Mouse (Mus musculus) left cerebral cortex, adult 2 months (tissue): ENCODE measurements around the gene Tigar. TPM values are rescaled to one million over a fixed set of nuclear protein-coding genes. Genes with fewer than 3 reads are reported as not detected.

Experiments
- DNase-seq, 2 experiments: peaks; one replicate each; pipeline ENCODE4 v3.0.0; 2021 to 2022; ENCODE audit warnings: low spot score in 2 of 2, mixed read lengths in 1 of 2; ENCODE audit errors: extremely low spot score in 1 of 2
- H3K27ac ChIP-seq: fragments of 200-600 bp; 2 replicates; pipeline ENCODE4 v1.8.1; 2022
- H3K4me3 ChIP-seq: fragments of 200-600 bp; 2 replicates; pipeline ENCODE4 v1.8.1; 2022
- CTCF ChIP-seq: fragments of 200-600 bp; IDR thresholded peaks from 2 replicates; pipeline ENCODE4 v1.8.1; 2022; ENCODE audit warnings: antibody characterized with exemption, mild to moderate bottlenecking, moderate library complexity
- intact Hi-C: fragments of 180-260 bp; cut with DNase I; formaldehyde crosslinking; loops from one replicate; pipeline ENCODE4 v1.15.1; 2025
- long read RNA-seq, 2 experiments: library from polyadenylated mRNA; stranded (forward); transcript quantifications; one replicate each; pipeline ENCODE4 v2.0.0; 2021; ENCODE audit warnings: borderline mapping rate in 2 of 2
- total RNA-seq, 2 experiments: library from RNA; stranded (reverse); gene quantifications; 2 replicates each; pipeline ENCODE4 v1.2.3; 2021

Gene Tigar
- total RNA-seq: 10 to 100 TPM; 22.3 to 22.7 TPM
- long read RNA-seq, experiment 1, transcript Tigar-201 (6 exons, 3,651 nt): major isoform, 6 of 40 reads
- long read RNA-seq, experiment 1, partial matches to known transcripts: 0 of 40 reads
- long read RNA-seq, experiment 1, other reads (novel, unspliced or antisense): 34 of 40 reads
- long read RNA-seq, experiment 2, partial matches to known transcripts: 0 of 17 reads
- long read RNA-seq, experiment 2, other reads (novel, unspliced or antisense): 16 of 17 reads

DNA sequence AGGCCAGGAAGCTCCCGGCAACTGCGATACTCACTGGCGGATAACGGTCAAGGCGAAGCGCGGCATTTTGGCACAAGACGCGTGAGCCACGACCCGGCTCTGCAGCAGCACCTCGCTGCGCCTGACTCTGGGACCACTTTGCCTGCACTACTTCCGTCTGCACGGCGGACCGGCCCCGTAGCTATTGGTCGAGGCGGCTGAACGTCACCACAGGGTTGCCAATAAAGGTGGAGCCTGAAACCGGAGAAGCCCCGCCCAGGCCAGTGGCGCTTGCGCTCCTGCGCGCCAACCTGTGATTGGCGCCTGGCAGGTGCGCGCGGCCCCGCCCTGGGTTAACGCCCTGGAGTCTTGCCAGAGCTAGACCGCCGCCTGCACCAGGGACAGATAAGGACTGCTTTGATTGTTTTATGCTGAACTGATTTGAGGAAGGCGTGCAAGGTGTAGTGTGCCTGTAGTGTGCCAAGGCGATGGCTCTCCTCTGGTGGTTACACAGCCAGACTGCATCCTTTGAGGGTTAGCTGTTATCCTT is at the start of gene Tigar:
Gene Tigar, minus strand, starts transcription at position 156 of the 529 bp plus-strand sequence.
- Histone ChIP-seq H3K27ac (peak within 1 kb of the TSS; percentile 63), H3K4me3 (peak within 1 kb of the TSS; percentile 78)
- intact Hi-C loops: no loop called here
- DNase-seq: peak; percentile 93 to 94
- TF ChIP-seq CTCF: peak; percentile 11; the same call in 1 of the 2 replicates

DNA sequence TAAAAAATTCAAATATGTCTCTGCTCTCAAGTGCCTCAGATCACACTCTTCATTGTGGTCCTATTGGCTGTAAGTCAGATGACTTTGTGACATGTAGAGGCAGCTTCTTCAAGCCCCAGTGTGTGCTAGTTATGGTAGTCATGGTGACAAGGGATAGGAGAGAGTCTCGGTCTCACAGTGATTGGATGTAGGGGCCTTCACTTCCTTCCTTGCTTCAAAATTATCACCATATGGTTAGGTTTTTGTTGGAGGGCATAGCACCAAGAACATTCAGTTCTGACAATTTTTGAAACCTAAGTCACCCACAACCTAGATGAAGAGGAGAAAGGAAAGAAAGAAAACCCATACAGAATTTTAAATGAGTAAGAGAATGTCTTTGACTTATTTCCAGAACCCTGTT is 48.0 kb upstream of the Tigar start:
- no peak for TF ChIP-seq CTCF
- intact Hi-C loops: no loop called here
- no peak for DNase-seq
- no peak overlapping the region for H3K4me3 ChIP-seq
- no peak overlapping the region for H3K27ac ChIP-seq

DNA sequence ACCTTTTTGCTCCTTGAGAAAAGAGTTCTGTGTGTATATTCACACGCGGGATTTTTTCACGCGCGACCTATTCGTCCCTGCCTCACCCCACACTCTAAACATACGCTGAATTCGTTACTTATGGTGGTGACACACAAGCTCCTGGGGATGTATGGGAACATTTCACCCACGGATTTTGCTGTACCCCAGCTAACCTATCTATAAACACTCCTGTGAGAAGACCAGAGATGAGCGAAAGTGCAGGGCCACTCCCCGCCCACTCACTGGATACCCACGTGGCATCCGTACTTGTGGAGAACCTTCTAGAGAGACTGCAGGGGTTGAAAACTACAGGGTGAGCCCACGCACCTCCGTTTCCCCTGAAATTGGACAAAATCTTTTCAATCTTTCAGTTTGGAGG is 46.1 kb upstream of the Tigar start:
- intact Hi-C loops: no loop called here
- TF ChIP-seq CTCF: no peak
- no peak overlapping the region for H3K27ac ChIP-seq
- peak overlapping the region; percentile 43 for H3K4me3 ChIP-seq
- no peak for DNase-seq

DNA sequence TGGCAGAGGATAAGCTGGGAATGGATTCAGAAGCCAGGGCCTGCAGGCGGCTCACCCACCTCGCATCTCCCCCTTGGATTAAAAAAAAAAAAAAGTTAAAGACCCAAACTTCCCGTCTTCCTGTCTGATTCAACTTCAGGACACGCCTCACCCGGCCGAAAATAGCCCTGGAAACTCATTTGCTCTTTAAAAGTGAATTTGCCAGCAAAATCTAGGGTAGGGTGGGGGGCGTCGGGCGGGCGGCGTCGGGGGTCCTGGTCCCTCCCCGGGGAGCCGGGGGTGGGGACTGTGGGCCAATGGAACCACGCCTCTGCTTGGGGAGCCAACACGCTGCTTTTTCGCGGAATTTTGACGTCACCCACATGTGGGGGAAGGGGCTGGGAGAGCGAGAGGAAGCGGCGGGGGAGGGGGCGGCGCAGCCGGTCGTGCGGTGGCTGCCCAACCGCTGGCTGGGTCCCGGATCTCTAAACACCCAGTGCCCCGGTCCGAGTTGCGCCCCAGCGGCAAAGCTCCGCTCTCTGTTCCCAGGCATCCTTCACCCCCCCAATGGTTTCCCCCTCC is 45.4 kb upstream of the Tigar start:
- no peak for TF ChIP-seq CTCF
- H3K27ac ChIP-seq: no peak overlapping the region
- intact Hi-C loops: no loop called here
- DNase-seq: peak in 1 of 2 experiments; percentile 36
- peak overlapping the region; percentile 43 for H3K4me3 ChIP-seq

DNA sequence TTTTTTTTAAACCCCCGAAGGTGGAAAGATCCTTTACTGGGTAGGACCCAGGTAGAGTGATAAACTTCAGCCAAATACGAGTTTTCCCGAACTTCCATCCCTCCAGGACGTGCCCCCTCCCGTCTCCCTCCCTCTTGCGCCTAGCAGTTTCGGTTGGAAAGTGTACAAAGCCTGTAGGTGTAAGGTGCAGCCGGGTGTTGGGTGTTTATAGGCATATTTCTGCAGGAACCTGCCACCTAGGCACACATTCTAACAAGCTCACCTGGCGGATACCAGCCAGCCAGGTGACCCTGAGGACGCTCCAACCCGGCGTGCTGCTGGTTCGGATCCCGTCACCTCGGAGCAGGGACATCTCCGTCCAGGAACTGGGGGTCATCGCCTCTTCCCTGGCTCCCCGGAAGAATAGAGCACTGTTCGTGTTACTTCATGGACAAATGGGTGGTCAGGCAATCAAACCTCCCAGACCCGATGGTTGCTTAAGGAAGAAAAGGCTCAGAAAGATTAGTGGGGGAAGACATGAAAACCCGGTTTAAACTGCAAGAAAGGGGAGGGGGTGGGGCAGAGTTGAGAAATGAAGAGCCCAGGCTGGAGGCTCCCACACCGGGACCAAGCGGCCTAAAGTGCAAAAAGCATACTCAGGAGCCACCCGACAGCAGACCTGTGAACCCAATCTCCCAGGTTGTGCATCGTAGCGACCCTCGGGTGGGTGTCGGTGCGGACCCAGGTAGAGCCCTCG is 44.8 kb upstream of the Tigar start:
- no peak for TF ChIP-seq CTCF
- no peak for DNase-seq
- Histone ChIP-seq H3K4me3 (peak overlapping the region; percentile 43), H3K27ac (no peak overlapping the region)
- intact Hi-C loops: no loop called here

DNA sequence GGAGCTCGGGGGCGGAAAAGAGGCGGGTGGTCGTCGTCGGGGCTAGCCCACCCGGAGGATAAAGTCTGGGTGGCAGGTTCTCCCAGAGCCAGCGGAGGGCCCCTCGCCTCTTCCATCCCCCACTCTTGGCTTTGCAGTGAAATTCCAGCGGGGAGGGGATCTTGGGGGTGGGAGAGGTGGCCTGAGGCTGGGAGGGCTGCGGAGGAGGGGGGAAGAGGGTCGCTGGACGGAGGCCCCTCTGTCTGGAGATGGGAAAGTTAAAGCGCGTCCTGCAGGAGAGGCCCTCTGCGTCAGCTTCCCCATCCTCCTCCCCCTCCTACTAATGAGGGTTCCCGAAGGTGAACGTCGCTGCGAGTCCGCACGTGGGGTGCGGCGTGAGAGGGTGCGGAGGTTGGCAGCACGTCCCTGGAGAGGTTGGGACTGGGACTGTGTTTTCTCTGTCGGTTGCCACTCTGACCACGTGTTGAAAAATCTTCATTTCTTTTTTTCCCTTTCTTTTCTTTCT is 44.0 kb upstream of the Tigar start:
- H3K4me3 ChIP-seq: peak overlapping the region; percentile 34
- TF ChIP-seq CTCF: no peak
- intact Hi-C loops: no loop called here
- DNase-seq: peak in 1 of 2 experiments; percentile 43
- H3K27ac ChIP-seq: no peak overlapping the region

DNA sequence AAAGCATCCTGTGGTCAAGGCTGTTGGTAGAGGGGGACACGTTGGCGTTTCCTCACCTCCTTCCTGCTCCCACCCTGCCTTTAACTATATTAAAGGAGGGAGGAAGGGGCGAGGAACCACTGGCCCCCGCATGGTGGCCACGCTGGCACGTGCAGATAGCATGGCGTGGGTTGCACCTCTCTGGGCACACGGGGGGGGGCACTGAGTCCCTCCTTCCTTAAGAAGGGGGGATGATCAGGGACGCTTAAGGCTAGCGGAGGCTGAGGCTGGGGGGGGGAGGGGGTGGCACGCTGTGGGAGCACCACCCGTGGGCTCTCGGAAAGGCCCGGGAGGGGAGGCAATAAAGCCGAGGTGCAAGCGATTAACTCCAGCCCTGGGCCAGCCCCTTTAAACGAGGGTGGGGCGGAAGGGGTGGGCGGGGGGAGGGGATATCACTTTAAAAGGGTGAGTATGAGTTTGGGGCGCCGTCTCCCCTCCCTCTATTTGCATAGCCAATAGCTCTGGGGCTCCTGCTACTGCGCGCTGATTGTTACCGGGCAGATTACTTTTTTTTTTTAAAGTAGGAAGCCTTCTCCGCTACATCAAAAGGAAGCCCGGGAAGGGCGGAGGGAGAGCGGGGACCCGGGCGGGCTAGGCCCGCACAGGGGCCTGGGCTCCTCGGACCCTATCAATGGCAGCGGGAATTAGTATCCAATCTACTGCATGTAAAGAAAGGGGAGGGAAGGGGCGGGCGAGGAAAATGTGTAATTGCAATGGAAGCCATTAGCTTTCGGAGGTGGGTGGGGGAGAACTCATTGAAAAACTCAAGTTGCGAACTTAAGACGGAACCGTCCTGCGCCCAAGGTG is 43.0 kb upstream of the Tigar start, which contains the start of gene Ccnd2:
Gene Ccnd2, minus strand, starts transcription at position 88 of the 846 bp plus-strand sequence.
- Histone ChIP-seq H3K27ac (peak within 1 kb of the TSS; percentile 66), H3K4me3 (peak within 1 kb of the TSS; percentile 48)
- intact Hi-C loops: no loop called here
- DNase-seq: peak in 1 of 2 experiments; percentile 49
- TF ChIP-seq CTCF: no peak

DNA sequence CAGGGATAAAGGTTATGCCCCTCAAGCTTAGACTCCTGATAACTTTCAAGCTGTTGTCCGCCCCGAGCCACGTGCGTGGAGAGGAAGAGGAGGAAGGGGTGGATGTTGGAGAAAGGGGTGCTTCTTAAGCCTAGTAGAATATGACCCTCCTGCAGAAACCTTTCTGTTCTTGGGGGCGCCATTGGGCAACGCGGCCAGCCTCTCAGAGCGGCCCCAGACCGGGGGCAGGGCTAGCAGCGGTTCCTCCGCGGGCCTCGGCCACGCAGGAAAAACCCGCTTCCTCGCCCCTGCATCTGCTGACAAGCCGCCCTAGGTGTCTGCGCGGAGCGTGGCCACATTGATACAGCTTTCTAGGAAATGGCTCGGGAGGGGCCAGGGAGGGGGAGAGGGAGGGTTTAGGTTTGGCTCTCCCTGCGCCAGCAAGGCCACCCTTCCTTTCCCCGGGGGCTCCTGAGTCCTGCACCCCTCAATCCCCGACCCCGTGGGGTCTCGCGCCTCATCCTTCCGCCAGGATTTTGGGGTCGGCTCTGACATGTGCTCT is 42.3 kb upstream of the Tigar start:
- H3K27ac ChIP-seq: peak overlapping the region; percentile 66
- peak; percentile 7; the same call in 1 of the 2 replicates for TF ChIP-seq CTCF
- peak; percentile 31 to 43 for DNase-seq
- peak overlapping the region; percentile 48 for H3K4me3 ChIP-seq
- intact Hi-C loops: loop anchor here (1.0 kb wide), 1 partner anchor 115 kb away; no protein-coding TSS in a partner anchor

DNA sequence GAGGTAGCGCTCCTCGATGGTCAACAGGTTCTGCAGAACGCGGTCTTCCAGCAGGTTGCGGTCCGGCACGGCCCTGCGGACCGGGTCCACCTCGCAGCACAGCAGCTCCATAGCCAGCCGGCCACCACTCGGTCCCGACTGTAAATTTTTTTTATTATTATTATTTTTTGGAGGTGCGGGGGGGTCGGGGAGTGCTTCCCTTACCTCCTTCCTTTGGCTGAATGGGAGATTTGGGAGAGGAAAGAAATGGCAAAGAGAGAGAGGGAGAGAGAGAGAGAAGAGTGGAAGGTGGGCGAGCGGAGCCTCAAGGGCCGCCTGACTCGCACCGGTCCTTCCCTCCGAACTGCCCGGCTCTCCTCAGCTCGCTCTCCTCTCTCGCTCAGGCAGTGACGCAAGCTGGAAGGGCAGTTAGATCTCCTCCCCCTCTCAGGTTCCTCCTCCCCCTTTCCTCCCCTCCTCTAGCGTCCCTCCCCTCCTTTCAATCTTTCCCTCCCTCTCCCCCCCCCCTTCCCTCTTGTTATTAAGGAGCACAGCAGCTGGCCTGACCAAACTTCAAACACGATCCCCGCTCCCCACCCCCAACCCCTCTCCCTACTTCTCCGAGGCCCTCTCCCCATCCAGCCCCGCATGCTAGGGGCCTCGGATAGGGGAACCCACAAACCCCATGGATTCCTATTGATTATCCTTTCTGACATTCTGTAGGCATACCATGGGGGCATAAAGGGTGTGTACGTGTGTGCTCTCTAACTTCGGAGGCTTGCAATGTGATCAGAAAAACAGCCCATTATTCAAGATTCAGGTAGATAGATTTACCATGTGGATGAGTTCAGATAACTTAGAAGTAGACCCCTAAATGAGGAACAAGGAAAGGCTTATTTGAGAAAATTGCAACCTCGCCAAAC is 41.6 kb upstream of the Tigar start:
- no peak for TF ChIP-seq CTCF
- intact Hi-C loops: loop anchor here (1.0 kb wide), 1 partner anchor 115 kb away; no protein-coding TSS in a partner anchor
- Histone ChIP-seq H3K4me3 (peak overlapping the region; percentile 62), H3K27ac (peak overlapping the region; percentile 93)
- peak; percentile 69 to 72 for DNase-seq
